Mouse (Mus musculus) gastrocnemius, postnatal 4 days (tissue): ENCODE results near the gene Cnih3. TPM values are rescaled to one million over a fixed set of nuclear protein-coding genes. Genes with fewer than 3 reads are reported as not detected.

Experiments
- DNase-seq, 2 experiments: peaks; one replicate each; pipeline ENCODE4 v3.0.0; 2021 to 2022; ENCODE audit warnings: low spot score in 2 of 2, mixed read lengths in 2 of 2
- long read RNA-seq, 2 experiments: library from polyadenylated mRNA; stranded (forward); transcript quantifications; one replicate each; pipeline ENCODE4 v2.0.0; 2021
- total RNA-seq, 2 experiments: library from RNA; stranded (reverse); gene quantifications; 2 replicates each; pipeline ENCODE4 v1.2.3; 2021

Cnih3 gene
- total RNA-seq: under 1 TPM in 1 of 2 experiments, not detected in 1; 0.17 TPM
- long read RNA-seq, experiment 1: 0 reads
- long read RNA-seq, experiment 2: 0 reads

DNA sequence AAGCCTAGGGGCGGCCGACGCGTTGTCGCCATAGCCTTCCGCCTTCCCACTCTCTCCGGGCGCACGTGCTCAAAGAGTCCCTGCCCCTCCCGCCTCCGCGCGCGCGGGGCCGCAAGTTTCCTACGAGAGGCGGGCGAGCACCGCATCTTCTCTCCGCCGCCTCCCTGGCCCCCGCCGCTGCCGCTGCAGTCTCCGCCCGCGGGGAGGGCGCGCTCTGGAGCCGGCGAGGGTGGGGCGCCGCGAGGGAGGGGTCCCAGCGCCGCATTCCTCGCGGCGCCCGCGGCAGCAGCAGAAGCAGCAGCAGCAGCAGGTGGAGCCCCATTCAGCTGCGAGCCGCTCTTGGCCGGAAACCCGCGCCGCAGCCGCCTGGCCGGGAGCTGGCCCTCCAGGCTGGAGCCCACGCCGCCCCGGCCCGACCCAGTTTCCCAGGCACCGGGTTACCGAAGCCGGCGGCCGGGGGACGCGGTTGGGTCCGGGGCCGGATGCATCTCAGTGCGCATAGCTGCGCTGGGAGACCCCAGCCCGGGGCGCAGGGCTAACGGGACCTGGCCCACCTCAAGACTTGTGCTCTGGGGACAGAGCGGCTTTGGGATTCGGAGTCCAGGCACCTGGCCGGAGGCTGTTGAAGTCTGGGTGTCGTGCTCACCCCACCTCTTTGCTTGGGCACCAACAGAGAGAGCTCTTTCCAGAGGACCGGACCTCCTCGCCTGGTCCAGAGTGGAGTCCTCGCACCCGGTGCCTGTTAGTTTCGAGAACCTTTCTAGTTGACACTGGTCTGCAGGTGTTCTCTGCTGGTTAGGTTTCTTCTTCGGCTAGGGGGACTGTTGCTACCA lies at the start of gene Cnih3:
TSS of gene Cnih3 (plus strand) at position 262 of the 833 bp plus-strand sequence.
- DNase-seq: peak; percentile 32 to 52

DNA sequence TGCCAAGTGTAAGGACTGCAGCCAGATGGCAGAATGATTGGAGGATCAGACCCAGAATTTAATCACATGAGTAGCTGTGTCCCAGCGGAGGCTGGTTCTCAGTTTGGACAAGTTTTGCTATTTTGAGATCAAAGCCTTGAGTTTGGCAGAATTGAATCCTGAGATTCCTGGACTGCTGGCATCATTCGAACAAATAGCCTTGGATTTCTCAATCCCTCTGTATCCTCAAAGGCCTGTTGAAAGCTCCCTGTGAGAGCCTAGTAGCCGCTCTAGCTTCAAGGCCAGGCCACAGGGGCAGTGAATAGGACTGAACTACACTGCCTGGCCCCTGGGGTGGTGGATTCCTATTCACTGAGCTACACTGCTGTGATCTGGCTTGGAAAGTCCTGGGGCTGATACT lies 44.4 kb upstream of the Cnih3 start:
- no peak for DNase-seq

DNA sequence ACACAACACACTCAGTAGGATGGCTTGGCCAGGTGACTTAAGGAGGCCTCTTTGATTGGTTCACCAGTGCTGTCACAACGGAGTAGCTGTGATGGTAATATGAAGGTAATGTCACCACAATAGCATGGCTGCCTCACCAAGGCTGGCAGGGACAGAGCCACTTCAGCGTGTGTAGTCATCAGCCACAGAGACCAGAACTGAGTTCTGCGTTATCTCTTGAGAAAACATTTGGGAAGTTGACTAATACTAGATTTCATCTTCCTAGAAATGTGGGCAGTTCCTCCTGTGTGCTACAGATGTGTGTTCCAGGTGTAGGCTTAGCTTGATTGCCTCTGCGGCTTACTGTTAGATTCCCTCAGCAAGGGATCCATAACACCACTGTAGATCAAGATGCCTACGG lies 41.7 kb upstream of the Cnih3 start:
- no peak for DNase-seq

DNA sequence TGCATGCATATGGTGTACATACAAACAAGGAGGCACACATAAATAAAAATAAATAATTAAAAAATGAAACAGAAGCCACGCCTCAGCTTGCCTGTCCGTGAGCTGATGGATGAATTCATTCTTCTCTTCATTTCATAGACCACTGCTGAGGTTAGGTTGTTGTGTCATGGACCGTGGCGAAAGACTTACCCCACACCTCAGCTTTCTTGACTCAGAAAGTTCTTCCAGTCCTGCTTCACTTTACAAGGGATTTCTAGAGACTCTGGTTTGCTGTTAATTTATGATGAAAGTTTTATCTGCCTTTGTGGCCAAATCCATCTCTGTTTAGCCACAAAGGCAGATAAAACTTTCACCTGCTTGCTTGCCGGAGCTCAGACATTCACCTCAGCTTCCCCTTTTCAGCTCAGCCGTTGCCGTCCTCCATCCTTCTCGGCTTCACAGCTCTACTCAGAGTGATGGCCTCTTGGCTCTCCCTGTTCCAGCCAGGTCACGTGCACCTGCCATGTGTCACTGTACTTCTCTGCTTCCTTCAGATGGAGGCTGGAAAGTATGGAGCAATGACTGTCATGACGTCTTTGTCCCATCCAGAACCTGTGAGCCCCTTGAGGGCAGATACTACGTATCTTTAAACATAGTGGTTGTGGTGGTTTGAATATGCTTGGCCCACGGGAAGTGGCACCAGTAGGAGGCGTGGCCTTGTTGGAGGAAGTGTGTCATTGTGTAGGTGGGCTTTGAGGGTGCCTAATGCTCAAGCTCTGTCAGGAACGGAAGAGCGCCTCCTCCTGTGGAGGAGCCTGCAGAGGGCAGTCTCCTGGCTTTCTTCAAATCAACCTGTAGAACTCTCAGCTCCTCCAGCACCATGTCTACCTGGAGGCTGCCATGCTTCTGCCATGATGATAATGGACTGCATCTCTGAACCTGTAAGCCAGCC lies 40.0 kb upstream of the Cnih3 start:
- no peak for DNase-seq

DNA sequence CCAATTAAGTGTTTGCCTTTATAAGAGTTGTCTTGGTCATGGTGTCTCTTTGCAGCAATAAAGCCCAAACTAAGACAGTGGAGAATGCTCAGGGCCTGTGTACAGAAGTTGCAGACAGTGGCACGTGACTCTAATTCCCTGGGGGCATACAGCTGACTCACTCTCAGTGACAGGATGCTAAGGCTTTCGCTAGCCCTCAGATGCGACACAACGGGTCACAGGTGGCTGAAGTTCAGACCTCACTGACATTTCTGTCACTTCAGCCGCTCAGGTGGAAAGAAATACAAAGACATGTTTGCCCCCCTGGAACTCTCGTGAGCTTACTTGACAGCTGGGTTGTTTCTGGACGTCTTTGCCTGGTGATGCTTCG lies 39.4 kb upstream of the Cnih3 start:
- no peak for DNase-seq

DNA sequence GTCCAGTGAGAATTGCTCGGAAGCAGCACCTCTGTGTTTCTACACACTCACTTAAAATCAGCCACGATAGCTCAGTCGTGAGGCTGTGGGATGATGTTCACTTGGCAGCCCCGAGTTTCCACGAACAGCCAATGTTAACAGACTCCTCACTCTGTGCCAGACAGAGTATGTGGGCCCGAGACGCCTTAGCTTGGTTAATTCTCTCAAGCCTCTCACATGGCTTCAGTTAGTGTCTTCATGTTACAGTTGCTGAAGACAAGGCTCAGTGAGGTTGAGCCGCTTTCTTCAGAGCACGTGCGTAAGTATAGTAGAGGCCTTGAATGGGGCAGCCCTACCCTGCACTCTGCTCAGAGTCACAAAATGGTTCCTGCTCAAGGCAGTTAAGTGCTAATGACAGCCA lies 38.1 kb upstream of the Cnih3 start:
- DNase-seq: no peak

DNA sequence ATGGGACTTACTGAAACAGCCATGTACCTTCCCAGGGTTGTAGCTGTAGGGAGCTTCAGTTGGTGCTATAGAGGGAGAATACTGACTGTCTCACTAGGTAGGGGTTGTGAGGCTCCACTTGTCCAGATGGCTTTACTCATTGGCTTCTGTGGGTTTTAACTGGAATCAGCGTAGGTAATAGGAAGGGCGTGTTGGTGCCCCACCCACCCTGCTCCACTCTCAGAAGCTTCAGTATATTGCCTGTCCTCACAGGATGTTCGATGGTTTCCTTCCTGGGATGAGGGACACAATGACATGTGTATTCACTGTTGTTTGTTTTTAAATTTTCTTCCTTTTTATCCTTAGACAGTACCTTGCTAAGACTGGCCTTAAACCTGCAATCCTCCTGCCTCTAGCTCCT lies 37.1 kb upstream of the Cnih3 start:
- DNase-seq: no peak

DNA sequence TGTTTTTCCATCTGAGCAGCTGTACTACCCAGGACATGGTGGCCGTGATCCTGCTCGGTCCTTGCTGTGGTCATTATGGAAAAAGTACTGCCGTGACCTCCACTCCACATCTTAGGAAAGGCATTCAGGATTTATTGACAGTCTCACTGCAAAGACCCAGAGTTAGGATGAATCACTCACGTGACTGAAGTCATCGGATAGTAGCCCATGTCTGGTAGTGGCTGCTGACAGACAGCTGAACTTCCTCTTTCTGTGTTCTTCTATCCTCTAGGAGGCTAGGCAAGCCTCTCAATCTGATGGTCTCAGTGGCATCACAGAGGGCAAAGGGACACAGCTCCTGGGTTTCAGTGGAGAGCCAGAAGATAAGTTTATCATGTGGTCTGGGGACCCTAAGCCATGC lies 35.9 kb upstream of the Cnih3 start:
- DNase-seq: no peak

DNA sequence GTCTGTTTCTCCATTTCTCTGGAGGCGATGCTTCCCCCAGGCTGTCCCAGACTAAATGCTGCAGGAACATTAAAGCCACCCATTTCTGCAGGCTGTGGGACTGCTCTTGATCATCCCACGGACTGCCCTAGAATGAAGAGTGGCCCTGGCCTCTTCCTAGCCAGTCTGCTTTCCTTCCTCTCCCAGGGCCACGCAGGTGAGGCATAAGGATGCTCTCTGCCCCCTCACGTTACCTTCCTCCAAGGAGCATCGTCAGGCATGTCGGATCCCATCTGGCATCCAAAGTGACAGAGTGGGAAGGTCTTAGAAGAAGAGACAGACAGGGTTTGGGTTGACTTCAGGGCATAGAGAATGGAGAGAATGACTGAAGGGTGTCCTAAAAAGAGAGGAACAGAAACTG lies 33.0 kb upstream of the Cnih3 start:
- no peak for DNase-seq

DNA sequence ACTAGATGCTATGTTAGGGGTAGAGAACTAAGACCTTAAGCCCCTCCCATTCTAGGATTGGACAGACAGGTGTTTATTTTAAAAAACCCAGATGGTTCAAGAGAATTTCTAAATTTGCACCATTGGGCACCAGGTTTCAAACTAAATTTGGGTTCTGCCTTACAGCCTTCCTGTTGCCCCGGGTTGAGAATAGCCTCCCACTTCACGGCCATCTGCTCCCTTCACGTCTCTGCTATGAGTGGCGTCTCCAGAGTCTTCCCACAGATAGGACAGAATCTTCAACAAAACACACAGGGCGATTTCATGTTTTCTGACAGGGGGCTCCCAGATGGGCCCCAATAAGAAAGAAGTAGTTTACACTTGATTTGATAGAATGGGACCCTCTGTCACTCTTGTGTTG lies 31.3 kb upstream of the Cnih3 start:
- no peak for DNase-seq

DNA sequence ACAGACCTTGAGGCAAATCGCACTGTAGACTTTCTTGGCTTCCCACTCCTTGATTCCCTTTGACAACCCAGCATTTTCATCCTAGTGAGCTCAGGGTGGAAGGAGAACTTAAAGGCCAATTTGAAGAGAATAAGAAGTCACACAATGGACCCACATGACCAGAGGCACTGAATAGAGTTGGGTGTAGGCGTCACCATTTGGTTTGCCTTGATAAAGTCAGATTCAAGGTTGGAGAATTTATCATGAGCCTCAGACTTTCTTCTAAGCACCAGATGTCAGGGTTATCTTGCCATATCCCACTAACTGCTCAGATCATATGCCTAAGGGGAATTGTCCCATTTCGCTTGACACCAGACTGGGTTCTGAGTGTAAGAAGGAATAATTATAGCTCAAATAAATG lies 29.3 kb upstream of the Cnih3 start:
- no peak for DNase-seq

DNA sequence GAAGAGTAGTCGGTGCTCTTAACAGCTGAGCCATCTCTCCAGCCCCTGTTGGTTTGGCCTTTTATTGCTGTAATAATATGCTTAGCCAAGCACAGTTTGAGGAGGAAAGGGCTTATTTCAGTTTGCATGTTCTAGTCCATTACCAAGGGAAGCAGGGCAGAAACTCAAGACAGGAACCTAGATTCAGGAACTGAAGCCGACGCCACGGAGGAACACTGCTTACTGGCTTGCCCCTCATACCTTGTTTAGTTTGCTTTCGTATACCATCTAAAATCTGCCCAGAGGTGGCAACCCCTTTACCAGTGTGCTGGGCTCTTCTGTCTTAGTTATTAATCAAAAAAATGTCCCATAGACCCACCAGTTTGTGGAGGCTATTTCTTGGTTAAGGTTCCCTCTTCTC lies 25.3 kb upstream of the Cnih3 start:
- DNase-seq: no peak

DNA sequence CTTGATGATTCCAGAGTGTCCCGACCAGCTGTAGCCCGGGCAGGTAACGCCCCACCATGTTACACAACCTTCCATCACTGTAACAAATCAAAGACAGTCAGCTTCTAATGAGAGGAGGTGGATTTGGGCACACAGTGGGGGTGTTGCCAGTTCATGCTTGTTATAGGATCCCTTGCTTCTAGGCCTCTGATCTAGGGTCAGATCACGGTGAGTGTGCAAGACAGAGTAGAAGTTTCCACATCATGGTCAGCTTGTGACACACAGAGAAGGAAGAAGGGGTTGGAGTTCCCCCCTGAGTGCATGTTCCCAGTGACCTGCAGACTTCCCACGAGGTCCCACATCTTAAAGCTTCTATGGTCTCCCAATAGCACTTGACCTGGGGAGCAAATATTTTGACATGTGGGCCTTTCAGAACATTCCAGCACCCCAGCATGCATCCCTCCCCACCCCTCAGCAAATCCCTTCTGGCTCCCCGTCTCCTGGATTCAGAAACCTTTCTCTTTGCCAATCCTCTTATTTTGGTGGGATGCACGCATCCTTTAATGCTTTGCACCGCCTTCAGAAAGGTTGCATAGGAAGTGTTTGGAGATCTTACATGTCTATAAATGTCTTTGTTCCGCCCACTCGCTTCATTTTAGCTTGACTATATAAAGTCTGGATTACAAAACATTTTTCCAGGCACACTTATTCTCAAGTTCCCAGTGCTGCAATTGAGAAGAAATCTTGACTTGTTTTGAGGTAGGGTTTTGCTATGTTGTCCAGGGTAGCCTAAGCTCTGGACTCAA lies 24.6 kb upstream of the Cnih3 start:
- DNase-seq: no peak

DNA sequence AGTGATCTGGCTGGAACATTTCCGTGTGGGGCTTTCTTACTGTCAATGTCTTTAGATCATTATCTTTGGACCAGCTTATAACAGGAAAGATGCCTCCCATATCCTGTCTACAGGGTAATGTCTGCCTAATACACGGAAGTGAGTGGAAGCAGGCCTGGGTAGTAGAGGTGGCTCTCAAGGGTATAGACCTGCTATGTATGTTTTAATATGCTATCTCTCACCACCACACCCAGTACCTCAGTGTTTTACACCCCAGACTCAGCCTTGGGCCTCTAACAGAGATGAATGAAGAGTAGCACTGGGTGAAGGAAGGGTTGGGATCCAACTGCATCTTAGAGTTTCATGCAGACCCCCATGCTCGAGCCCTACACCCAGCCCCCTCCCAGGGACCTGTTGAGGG lies 23.3 kb upstream of the Cnih3 start:
- DNase-seq: no peak

DNA sequence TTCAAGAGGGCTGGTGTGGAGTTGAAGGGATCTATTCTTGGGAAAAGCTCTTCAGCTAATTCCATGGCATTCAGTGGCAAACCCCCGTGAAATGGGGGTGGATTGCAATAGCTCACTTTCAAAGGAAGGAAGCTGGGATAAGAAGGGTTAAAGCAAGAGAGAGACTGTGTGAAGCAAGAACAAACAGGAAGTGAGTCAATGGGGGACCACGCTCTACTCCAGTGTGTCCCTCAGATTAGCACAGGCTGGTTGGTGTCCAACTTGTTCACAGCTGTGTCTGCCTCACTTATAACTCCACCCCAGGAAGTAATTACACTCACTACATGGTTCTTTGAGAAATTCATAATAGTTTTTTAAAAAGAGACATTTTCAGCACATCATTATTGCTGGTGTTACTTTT lies 19.8 kb upstream of the Cnih3 start:
- peak in 1 of 2 experiments; percentile 24 for DNase-seq

DNA sequence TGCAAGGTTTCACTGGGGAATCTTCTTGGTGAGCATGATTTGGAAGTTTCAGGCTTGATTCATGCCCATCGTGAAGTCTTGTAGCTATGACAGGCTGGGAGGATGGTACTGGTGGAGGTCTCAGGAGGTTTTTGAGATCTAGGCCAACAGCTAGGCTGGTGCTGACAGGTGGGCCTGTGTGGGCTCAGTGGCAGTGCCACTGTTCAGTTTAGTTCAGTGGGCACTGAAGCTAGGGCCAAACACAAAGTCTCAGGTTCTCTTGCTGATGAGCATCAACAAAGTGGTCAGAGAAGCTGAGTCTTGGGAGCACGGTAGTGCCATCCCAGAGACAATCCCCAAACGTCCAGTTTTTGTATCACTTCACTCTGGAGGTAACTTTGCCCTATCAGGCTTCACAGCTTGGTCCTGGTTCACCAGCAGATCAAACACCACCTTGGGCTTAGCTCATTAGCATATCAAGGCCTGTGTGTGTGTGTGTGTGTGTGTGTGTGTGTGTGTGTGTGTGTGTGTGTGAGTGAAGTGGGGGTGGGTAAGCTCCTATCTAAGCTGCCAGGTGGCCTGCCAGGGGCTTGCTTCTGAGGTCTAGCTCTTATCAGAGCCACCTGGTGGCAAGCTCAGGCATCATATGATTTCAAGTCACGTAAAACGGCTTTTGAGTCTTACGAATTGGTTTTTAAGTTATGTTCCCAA lies 18.0 kb upstream of the Cnih3 start:
- DNase-seq: no peak

DNA sequence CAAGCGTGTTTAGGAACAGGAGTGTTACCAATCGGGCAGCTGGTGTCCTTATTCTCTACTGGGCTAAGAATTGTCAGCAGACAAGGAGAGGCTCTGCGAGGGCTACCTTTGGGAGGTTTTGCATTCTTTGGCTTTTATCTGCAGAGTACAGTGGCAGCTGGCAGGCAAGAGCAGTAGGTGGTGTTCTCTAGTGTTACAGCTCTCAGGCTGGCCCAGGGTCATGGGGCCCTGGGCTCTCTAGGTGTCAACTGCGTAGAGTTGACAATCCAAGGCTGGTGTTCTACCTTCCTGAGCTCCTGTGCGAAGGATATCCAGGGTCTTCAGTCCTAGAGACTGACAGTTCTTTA lies 17.4 kb upstream of the Cnih3 start:
- no peak for DNase-seq

DNA sequence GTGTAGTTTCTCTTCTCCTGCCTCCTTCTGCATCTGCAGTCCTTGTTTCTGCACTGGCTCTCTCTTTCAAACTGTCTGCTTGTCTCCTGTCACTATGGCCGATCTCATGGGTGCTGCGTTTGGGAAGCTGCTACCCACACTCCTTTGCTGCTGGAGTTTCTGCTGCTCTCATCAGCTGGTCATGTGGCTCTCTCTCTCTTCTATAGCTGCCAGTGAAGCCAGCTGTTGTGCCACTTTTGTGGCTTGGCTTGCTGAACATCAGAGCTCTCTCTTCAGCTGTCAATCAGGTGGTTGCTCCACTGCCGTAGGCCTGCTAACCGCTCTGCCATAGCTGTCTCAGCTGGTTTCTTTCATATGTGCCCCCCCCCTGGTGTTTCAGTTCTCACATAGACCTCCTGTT lies 17.0 kb upstream of the Cnih3 start:
- DNase-seq: no peak

DNA sequence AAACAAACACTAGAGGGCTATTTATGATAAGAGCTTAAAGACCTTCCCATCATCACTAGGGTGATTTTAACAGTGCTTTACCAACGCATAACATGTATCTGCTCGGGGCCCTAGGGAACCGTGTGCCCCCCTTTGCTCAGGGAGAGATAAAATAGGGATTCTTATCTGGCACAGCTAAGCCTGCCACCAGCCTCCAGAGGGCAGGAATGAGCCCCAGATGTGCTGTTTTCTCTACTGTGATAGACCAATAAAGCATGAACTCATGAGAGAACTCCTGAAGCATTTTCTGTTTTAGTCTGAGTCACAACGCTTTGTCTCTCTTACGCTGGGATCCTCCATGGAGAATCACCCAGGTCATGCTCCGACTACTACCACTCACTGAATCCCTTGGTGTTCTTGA lies 15.6 kb upstream of the Cnih3 start:
- no peak for DNase-seq

DNA sequence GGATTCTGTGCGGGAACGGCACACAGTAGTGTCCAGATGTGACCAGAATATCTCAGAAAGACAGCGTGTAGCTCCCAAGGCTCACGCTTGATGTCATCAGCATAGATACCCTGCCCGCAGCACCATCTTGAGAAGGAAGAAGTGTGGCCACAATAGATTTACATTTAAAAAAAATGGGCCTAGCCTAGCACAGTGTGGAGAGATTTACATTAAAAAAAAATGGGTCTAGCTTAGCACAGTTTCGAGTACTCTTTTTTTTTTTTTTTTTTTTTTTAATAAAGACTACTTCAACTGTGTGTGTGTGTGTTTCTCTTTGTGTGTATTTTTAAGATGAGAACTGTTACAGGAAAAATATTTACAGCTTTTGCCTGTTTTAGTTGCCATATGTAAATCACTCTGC lies 13.3 kb upstream of the Cnih3 start:
- DNase-seq: no peak

DNA sequence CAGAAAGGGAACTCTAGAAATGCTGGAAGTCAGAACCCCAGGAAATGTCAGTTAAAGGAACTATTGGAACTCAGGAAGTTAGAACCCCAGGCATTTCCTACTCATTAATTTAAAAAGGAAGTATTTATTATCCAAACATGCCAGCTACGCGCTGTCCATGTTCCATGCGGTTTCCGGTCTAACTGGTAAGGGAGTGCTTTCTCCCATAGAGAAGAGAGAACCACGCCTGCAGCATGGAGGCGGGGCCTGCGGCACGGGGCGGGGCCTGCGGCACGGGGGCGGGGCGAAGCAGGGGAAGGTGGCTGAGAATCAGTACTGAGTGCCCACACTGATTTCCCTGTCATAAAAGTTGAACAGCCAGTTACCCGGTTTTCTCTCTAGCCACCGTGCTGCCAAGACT lies 6.9 kb upstream of the Cnih3 start:
- DNase-seq: no peak
